Mouse (Mus musculus): ENCODE data around the gene Efcab11. TPM values are rescaled to one million over a fixed set of nuclear protein-coding genes. Genes with fewer than 3 reads are reported as not detected.

Efcab11 gene
- polyA plus RNA-seq, 1 experiment from 2014 or later: 22.1 TPM

DNA sequence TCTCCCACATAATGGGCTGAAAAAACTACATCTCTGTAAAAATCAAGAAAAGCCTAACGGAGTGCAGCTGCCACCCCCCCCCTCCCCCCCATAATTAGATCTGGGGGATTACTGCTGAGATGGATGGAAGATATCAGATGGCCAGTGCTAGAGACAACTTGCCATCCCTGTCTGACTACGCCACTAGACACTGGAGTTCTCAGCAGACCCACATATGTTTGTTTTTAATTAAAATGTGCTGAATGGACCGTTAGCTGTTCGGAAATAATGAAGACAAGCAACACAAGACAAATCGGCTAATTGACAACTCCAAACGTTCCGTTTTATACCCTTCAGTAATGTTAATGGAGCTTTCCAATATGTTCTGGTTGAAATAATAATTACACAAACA lies 213.5 kb downstream of the Efcab11 start:
- H3K4me2 ChIP-seq: peak overlapping the region; percentile 1; the same call in 1 of the 2 replicates

DNA sequence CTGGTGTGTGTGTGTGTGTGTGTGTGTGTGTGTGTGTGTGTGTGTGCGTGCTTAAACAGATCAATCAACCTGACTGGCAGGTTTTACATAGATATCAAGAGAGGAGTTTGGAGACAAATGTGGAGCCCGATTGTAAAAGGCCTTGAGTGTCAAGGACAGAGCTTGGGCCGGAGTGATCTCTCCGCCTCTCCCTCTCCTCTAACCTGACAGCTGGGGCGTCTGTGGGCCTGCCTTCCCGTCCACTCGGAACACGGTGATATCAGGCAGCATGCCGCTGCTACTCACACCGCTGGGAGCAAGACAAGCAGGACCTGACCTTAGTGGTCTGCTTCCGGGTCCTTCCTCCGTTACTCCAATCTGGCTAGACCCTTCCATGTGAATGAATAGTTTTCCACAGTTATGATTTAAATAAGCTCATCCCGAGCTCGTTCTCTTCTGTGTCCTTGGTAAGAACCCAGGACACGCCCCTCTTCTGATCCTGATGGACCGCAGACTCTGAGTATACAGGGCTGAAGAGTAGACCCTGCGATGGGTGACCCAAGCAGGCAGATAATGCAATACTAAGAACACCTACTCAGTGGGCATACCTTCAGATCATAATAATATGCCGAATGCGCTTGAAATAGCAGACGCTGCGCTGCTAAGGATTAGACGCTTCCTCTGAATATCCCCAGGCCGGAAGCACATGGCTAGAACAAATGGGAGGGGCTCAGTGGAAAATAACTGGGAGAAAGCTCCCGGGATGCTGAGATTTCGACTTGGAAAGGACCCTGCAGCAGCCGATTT lies 214.1 kb downstream of the Efcab11 start:
- Histone ChIP-seq H3K27ac (ENCODE audit: low read depth) (no peak overlapping the region), H3K27me3 (ENCODE audit: insufficient read depth, low read length) (no peaks in the 10 kb centered on the region), H3K4me2 (peak overlapping the region; percentile 1; the same call in 1 of the 2 replicates), H3K36me3 (ENCODE audit: insufficient read depth) (no peaks in the 10 kb centered on the region), H3K9me3 (ENCODE audit: low read depth, low read length) (no peaks in the 10 kb centered on the region), H3K4me3 (ENCODE audit: low read depth, low read length) (no peak overlapping the region), H3K4me1 (ENCODE audit: insufficient read depth) (no peaks in the 10 kb centered on the region), H3K9ac (no peak overlapping the region)
- peak; percentile 50 for DNase-seq
- TF ChIP-seq CTCF (IDR thresholded peaks at IDR 0.05; ENCODE audit: low read depth): no peak
- 48% methylated on average over 26 of the region's 26 CpGs for WGBS
- ATAC-seq (ENCODE audit: insufficient read depth): peak; percentile 15; the same call in 1 of the 2 replicates

More for the DNA sequence above, 213.5 kb downstream of the Efcab11 start:
- no peak overlapping the region for H3K27ac ChIP-seq (ENCODE audit: low read depth)
- DNase-seq (no peak), ATAC-seq (ENCODE audit: insufficient read depth) (no peak)
- H3K4me1 ChIP-seq (ENCODE audit: insufficient read depth): no peaks in the 10 kb centered on the region
- no peak overlapping the region for H3K4me3 ChIP-seq (ENCODE audit: low read depth, low read length)
- no peaks in the 10 kb centered on the region for H3K36me3 ChIP-seq (ENCODE audit: insufficient read depth)
- H3K9ac ChIP-seq: no peak overlapping the region
- TF ChIP-seq CTCF (IDR thresholded peaks at IDR 0.05; ENCODE audit: low read depth): no peak
- 65% methylated on average over 7 of the region's 7 CpGs for WGBS
- no peaks in the 10 kb centered on the region for H3K9me3 ChIP-seq (ENCODE audit: low read depth, low read length)
- no peaks in the 10 kb centered on the region for H3K27me3 ChIP-seq (ENCODE audit: insufficient read depth, low read length)

DNA sequence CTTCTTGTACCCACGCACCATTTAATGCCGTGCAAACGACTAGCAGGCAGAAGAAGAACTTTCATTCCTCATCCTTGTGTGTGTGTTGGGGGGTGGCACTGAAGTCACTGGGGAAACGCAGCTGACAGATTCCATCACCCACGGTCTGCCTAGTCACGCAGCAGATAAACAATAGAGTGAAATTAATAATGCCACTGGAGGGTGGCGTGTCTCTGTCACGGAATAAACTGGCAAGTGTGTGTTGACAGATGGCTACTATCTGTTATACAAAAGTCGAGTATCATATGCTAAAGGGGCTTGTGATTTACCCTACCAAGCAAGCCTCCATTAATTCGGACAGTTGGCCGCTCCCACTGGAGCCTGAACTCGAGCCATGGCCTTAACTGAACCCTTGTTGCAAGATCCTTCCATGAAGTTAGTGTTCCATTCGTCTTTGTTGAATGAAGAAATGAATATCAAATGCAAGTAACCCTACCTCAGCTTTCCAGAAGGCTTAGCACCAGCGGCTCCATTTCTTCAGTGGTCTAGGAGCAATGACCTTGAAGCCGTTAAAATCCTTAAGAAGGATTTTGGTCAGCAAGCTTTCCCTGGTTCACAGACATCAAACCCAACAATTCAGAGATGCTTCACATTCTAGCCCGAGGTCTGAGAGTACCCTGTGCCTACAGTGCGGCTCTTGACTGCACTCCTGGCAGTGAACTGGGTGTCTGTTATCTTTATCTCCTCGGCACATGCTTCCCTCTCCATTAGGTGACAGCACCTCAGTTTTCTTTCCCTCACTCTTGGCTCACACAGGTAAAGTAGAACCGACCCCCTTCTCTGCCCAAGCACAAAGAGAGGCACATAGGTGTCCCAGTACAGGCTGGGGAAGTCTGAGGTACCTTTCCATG lies 229.0 kb downstream of the Efcab11 start:
- Histone ChIP-seq H3K4me3 (ENCODE audit: low read depth, low read length) (no peak overlapping the region), H3K27me3 (ENCODE audit: insufficient read depth, low read length) (no peaks in the 10 kb centered on the region), H3K4me2 (no peak overlapping the region), H3K4me1 (ENCODE audit: insufficient read depth) (no peaks in the 10 kb centered on the region), H3K27ac (ENCODE audit: low read depth) (no peak overlapping the region), H3K9ac (no peak overlapping the region), H3K36me3 (ENCODE audit: insufficient read depth) (no peaks in the 10 kb centered on the region), H3K9me3 (ENCODE audit: low read depth, low read length) (no peaks in the 10 kb centered on the region)
- WGBS: 64% methylated on average over 19 of the region's 19 CpGs
- ATAC-seq (ENCODE audit: insufficient read depth) (no peak), DNase-seq (no peak)
- TF ChIP-seq CTCF (IDR thresholded peaks at IDR 0.05; ENCODE audit: low read depth): no peak

DNA sequence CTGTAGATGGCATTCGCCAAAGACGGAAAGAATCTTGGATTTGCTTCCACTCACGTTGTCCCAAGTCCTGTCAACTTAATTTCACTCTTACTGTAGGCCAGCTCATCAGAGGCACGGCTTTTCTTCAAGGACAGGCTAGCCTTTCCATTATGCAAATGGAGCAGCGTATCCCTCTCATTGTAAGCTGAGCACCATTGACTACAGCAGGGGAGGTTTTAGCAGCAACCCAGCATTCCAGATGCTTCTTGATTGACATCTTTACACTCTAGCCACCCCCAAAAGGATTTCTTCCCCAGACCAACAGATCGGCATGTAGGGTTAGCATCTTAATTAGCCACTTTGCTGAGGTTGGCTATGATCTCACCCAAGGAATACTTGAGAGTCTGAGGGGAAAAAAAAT lies 231.8 kb downstream of the Efcab11 start:
- Histone ChIP-seq H3K4me1 (ENCODE audit: insufficient read depth) (no peaks in the 10 kb centered on the region), H3K27ac (ENCODE audit: low read depth) (no peak overlapping the region), H3K4me3 (ENCODE audit: low read depth, low read length) (no peak overlapping the region), H3K9ac (no peak overlapping the region), H3K36me3 (ENCODE audit: insufficient read depth) (no peaks in the 10 kb centered on the region), H3K4me2 (no peak overlapping the region), H3K9me3 (ENCODE audit: low read depth, low read length) (no peaks in the 10 kb centered on the region), H3K27me3 (ENCODE audit: insufficient read depth, low read length) (no peaks in the 10 kb centered on the region)
- ATAC-seq (ENCODE audit: insufficient read depth) (no peak), DNase-seq (no peak)
- WGBS: 65% methylated on average over 6 of the region's 6 CpGs
- no peak for TF ChIP-seq CTCF (IDR thresholded peaks at IDR 0.05; ENCODE audit: low read depth)

DNA sequence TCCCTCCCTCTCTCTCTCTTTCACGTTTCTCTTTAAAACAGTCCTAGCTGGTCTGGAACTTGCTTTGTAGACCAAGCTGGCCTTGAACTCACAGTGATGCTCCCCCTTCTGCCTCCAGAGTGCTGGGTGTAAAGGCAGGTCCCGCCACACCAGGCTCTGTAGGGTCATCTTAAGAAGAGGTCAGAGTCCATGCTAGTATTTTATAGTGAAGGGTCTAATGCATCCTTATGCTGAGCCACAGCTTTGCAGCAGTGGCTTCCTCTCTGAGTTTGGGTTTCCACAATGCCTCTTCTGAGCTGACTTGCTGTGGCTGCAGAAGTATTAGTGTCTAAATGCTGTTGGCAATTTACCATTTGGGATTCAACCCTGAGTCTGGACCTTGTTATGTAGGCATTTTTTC lies 234.5 kb downstream of the Efcab11 start:
- TF ChIP-seq CTCF (IDR thresholded peaks at IDR 0.05; ENCODE audit: low read depth): no peak
- no peak overlapping the region for H3K4me2 ChIP-seq
- DNase-seq: no peak
- no peak for ATAC-seq (ENCODE audit: insufficient read depth)
- no peak overlapping the region for H3K9ac ChIP-seq
- H3K27ac ChIP-seq (ENCODE audit: low read depth): no peak overlapping the region
- no peaks in the 10 kb centered on the region for H3K27me3 ChIP-seq (ENCODE audit: insufficient read depth, low read length)
- H3K36me3 ChIP-seq (ENCODE audit: insufficient read depth): no peaks in the 10 kb centered on the region
- H3K9me3 ChIP-seq (ENCODE audit: low read depth, low read length): no peaks in the 10 kb centered on the region; the same call in 1 of the 2 replicates
- no peaks in the 10 kb centered on the region for H3K4me1 ChIP-seq (ENCODE audit: insufficient read depth)
- WGBS: 45% methylated on average over 2 of the region's 2 CpGs
- H3K4me3 ChIP-seq (ENCODE audit: low read depth, low read length): no peak overlapping the region

DNA sequence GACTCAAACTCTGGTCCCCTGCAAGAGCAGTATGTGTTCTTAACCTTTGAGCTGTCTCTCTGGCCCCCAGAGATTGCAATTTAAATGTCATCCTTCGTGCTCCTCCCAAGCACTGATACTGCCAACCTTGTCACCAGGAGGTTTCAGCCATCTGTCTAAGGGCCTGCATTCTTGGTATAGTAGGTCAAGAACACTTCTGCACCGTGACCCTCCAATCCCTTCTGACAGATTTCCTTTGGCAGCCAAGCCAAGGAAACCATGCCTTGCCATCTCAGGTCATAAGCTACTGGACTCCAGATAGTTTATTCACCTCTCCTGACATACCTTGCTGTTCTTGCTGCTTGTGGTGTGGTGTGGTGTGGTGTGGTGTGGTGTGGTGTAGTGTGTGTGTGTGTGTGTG lies 235.5 kb downstream of the Efcab11 start:
- Histone ChIP-seq H3K4me2 (no peak overlapping the region), H3K27me3 (ENCODE audit: insufficient read depth, low read length) (no peaks in the 10 kb centered on the region), H3K4me3 (ENCODE audit: low read depth, low read length) (no peak overlapping the region), H3K9ac (no peak overlapping the region), H3K4me1 (ENCODE audit: insufficient read depth) (no peaks in the 10 kb centered on the region), H3K27ac (ENCODE audit: low read depth) (no peak overlapping the region), H3K36me3 (ENCODE audit: insufficient read depth) (no peaks in the 10 kb centered on the region), H3K9me3 (ENCODE audit: low read depth, low read length) (peaks cover 4% of the 10 kb centered on the region; the same call in 1 of the 2 replicates)
- no peak for DNase-seq
- WGBS: 67% methylated on average over 2 of the region's 2 CpGs
- TF ChIP-seq CTCF (IDR thresholded peaks at IDR 0.05; ENCODE audit: low read depth): no peak
- no peak for ATAC-seq (ENCODE audit: insufficient read depth)
